Mouse (Mus musculus): ENCODE data around the gene Iqgap3. TPM values are rescaled to one million over a fixed set of nuclear protein-coding genes. Genes with fewer than 3 reads are reported as not detected.

Iqgap3 gene
- total RNA-seq, 2 experiments from 2014 or later = 1.9 to 2.0 TPM

- DNase-seq (ENCODE audit: extremely low spot score in 1 of 2, low spot score in 2 of 2) = no peak
- intact Hi-C loops (cut with DNase I) = no loop called here
Measured at GRCm38 (mm10) chr3:88145411-88145782, 63.6 kb downstream of the Iqgap3 start.

- intact Hi-C loops (cut with DNase I) = no loop called here
- DNase-seq (ENCODE audit: extremely low spot score in 1 of 2, low spot score in 2 of 2) = no peak
Measured at GRCm38 (mm10) chr3:88145952-88146351, 64.2 kb downstream of the Iqgap3 start.

- no peak for DNase-seq (ENCODE audit: extremely low spot score in 1 of 2, low spot score in 2 of 2)
- intact Hi-C loops (cut with DNase I) = no loop called here
Measured at GRCm38 (mm10) chr3:88146376-88147112, 64.8 kb downstream of the Iqgap3 start.

GRCm38 (mm10) chr3:88147444-88147843 lies 65.7 kb downstream of the Iqgap3 start:
- DNase-seq (ENCODE audit: extremely low spot score in 1 of 2, low spot score in 2 of 2) = no peak
- intact Hi-C loops (cut with DNase I) = no loop called here

- intact Hi-C loops (cut with DNase I) = no loop called here
- no peak for DNase-seq (ENCODE audit: extremely low spot score in 1 of 2, low spot score in 2 of 2)
Measured at GRCm38 (mm10) chr3:88147866-88148265, 66.1 kb downstream of the Iqgap3 start.

GRCm38 (mm10) chr3:88148354-88148753 lies 66.6 kb downstream of the Iqgap3 start:
- intact Hi-C loops (cut with DNase I) = no loop called here
- DNase-seq (ENCODE audit: extremely low spot score in 1 of 2, low spot score in 2 of 2) = no peak

- DNase-seq (ENCODE audit: extremely low spot score in 1 of 2, low spot score in 2 of 2) = peak in 1 of 2 experiments; percentile 57
- intact Hi-C loops (cut with DNase I) = no loop called here
Measured at GRCm38 (mm10) chr3:88148776-88149509, 67.2 kb downstream of the Iqgap3 start.

- intact Hi-C loops (cut with DNase I) = no loop called here
- no peak for DNase-seq (ENCODE audit: extremely low spot score in 1 of 2, low spot score in 2 of 2)
Measured at GRCm38 (mm10) chr3:88149510-88149974, 67.8 kb downstream of the Iqgap3 start.

GRCm38 (mm10) chr3:88150061-88150998 lies 68.6 kb downstream of the Iqgap3 start:
- DNase-seq (ENCODE audit: extremely low spot score in 1 of 2, low spot score in 2 of 2) = peak; percentile 62 to 86
- intact Hi-C loops (cut with DNase I) = no loop called here

GRCm38 (mm10) chr3:88150999-88151364 lies 69.2 kb downstream of the Iqgap3 start:
- intact Hi-C loops (cut with DNase I) = no loop called here
- DNase-seq (ENCODE audit: extremely low spot score in 1 of 2, low spot score in 2 of 2) = peak in 1 of 2 experiments; percentile 60

GRCm38 (mm10) chr3:88152056-88152455 lies 70.3 kb downstream of the Iqgap3 start:
- DNase-seq (ENCODE audit: extremely low spot score in 1 of 2, low spot score in 2 of 2) = peak; percentile 82 to 86
- intact Hi-C loops (cut with DNase I) = no loop called here

- intact Hi-C loops (cut with DNase I) = no loop called here
Measured at GRCm38 (mm10) chr3:88153290-88154011, 71.7 kb downstream of the Iqgap3 start.

GRCm38 (mm10) chr3:88154236-88154635 lies 72.5 kb downstream of the Iqgap3 start:
- intact Hi-C loops (cut with DNase I) = no loop called here
- DNase-seq (ENCODE audit: extremely low spot score in 1 of 2, low spot score in 2 of 2) = no peak

More at GRCm38 (mm10) chr3:88153290-88154011, 71.7 kb downstream of the Iqgap3 start:
- no peak for DNase-seq (ENCODE audit: extremely low spot score in 1 of 2, low spot score in 2 of 2)

- intact Hi-C loops (cut with DNase I) = no loop called here
- DNase-seq (ENCODE audit: extremely low spot score in 1 of 2, low spot score in 2 of 2) = no peak
Measured at GRCm38 (mm10) chr3:88156817-88157216, 75.0 kb downstream of the Iqgap3 start.

GRCm38 (mm10) chr3:88157771-88158597 lies 76.2 kb downstream of the Iqgap3 start:
- DNase-seq (ENCODE audit: extremely low spot score in 1 of 2, low spot score in 2 of 2) = peak in 1 of 2 experiments; percentile 81
- intact Hi-C loops (cut with DNase I) = no loop called here

- intact Hi-C loops (cut with DNase I) = no loop called here
Measured at GRCm38 (mm10) chr3:88158991-88159390, 77.2 kb downstream of the Iqgap3 start.

GRCm38 (mm10) chr3:88160856-88161255 lies 79.1 kb downstream of the Iqgap3 start:
- DNase-seq (ENCODE audit: extremely low spot score in 1 of 2, low spot score in 2 of 2) = no peak
- intact Hi-C loops (cut with DNase I) = no loop called here

More at GRCm38 (mm10) chr3:88158991-88159390, 77.2 kb downstream of the Iqgap3 start:
- no peak for DNase-seq (ENCODE audit: extremely low spot score in 1 of 2, low spot score in 2 of 2)

GRCm38 (mm10) chr3:88162259-88162658 lies 80.5 kb downstream of the Iqgap3 start:
- DNase-seq (ENCODE audit: extremely low spot score in 1 of 2, low spot score in 2 of 2) = peak in 1 of 2 experiments; percentile 61
- intact Hi-C loops (cut with DNase I) = no loop called here
